Mouse (Mus musculus) lung, adult 18-20 months (tissue): Measurements from ENCODE around the gene Plac1.

Source experiments
- DNase-seq, 2 experiments: peaks; one replicate each; pipeline ENCODE4 v3.0.0; 2022; ENCODE audit warnings: mixed read lengths in 2 of 2

Plac1 gene

DNA sequence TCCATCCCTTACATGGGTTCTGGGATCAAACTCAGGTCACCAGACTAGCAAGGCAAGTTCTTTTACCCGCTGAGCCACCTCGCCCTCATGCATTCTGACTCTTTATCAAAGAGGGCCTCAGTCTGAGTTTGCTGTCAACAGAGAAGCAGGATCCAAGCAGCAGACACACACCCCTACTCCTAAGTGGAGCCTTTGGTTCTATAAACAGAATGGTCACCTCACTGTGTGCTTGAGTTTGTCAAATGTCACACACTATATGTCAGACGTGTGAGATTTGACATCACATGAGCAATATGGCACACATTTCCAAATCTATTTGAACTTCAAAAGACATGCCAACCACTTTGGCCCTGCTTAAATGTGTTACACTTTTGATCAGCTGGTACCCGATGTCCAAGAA, 42.2 kb downstream of the Plac1 start:
- DNase-seq, result no peak

DNA sequence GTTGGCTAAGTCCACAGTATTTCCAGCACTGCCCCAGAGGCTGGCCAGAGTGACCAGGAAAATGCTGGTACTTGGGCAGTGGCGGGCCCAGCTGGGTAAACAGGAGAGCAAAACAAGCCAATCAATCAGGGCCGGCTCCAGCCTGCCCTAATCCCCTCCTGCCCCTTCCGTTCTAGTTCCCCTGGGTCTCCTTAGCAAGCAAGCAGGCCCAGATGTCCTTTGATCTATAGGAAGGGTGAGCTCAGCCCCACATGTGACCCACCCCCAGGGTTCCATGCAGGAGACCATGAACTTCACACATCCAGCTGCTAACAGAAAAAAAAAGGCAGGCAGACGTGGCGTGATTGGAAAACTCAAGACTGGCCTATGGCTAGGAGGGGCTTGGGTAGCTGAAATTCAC, 43.5 kb downstream of the Plac1 start:
- DNase-seq, result no peak

DNA sequence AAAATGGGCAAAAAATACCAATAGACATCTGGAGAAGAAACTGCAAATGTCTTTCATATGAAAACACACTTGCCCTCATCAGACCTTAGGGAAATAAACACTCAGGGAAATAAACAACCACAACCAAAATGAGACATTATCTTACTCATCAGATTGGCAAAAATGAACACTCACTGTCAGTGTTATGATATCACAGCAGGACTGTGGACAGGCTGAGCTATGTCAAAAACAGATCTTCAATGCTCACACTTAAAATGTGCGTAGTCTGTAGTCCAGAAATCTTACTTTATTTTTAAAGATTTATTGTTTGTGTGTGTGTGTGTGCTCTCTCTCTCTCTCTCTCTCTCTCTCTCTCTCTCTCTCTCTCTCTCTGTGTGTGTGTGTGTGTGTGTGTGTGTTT, 51.2 kb downstream of the Plac1 start:
- no peak for DNase-seq

DNA sequence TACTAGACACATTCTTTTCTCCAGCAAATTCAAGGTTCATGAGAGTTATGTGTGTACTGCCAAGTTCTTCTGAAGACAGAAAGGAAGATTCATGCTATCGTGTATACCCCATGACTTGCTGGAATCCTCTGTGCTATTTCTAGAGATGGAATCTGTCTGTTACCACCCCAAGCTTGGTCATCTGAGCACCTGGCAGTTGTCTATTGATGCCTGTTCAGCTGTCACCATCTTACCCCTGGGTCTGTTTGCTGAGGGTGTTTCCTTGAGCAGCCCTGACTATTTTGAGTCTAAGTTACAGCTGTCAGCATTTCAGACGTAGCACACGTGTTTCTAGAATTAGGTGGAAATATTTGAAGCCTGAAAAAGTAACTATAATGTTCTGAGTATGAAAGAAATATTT, 60.1 kb downstream of the Plac1 start:
- no peak for DNase-seq

DNA sequence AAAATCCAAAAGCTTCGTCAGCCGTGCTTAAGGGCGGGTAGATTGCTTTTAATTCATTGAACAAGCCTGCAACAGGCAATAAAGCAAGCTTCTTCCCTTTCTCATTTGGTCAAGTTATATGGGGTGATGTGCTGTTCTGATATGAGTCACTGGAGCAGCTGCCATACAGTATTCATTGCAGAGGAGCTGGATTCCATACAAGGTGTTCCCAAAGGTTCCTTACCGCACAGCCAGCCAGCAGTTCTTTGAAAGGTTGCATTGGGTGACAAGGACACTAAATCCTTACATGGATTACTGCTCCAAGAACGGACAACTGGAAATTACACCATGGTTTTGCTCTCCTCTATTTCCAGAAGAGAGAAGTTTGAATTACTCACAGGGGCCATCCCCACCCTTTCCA, 63.6 kb downstream of the Plac1 start:
- no peak for DNase-seq

DNA sequence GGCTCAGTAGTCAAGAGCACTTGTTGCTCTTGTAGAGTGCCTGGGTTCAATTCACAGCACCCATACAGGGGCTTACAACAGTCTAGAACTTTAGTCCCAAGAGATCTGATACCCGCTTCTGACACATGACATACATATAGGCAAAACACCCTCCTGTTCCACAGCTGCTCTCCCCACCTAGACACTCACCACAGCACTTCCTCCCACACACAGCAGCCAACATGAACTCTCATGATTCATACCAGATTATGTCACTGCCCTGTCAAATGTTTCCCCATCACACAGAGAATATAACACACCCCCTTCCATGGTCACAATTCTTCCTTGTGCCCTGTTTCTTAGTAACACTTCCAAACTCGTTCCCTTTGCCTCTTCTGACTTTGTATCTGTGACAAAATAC, 71.3 kb downstream of the Plac1 start:
- no peak for DNase-seq

DNA sequence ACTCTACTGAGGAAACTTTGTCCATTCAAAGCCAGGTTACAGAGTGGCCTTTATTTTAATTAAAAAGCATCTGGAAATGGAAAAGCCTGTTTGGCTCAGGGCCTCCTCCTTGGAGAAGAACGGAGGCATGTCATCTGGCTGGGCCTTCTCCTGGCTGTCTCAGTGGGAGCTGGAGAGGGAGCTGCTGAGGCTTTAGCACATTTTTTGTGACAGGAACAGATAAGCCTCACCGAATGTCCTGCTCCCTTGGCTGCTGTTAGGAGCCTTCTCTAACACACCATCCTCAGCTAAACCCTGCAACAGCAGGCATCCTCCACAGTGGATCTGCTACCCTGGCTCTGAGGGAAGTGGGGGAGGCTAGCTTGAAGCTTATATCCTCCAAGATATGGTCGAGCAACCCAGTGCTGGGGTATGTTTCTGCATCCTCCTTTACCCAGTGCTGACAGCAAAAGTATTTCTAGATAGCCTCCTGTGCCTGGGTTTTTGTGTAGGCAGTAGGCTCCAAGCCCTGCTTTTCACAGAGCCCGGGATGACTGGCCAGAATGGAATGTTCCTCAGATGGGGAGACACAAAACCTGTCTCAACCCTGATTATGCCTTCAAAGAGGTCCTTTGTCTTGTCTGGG, 72.9 kb downstream of the Plac1 start:
- no peak for DNase-seq

DNA sequence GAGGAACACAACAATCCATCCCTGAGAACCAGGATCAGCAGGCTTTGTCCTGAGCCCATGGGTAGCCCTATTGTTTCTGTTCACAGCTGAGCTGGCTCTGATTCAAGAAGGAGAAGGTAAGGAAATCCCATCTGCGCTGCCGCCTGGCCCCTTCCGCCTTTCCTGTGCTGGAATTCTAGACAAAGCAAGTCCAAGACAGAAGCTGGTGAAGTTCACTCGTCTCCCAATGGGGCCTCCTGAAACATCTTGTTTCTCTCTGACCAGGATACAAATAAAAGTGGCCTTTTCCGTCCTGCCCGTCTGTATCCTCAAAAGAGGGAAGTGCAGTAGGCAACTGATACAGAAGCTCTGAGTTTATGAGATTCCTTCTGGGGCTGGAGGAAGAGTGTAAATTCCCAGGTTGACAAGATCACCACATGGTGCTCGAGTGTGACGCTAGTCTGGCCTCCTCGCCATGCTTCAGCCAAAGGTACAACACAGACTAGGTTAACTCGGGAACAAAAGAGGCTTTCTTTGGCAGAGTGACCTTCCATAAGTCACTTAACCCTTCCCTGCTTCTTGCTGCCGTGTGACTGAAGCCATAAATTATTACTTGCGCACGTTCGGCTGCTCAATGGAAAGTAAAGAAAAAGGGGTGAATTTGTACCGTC, 73.5 kb downstream of the Plac1 start:
- DNase-seq, result no peak

DNA sequence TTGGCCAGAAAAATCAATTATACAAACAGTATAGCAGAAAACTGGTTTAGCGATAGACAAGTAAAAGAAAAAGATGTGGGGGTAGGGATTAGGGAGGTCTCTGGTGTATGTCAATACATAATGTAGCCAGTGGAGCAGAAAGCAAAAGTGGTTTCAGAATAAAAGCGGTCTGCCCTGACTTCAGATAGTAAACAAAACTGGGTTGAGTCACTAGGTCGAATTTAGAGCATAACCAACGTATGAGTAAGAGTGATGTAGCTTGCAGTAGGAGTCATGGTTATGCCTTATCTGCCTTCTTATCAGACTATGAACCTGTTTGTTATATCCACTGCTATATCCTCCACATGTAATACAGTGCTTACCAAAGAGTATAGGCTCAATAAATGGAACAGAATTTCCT, 77.3 kb downstream of the Plac1 start:
- no peak for DNase-seq

DNA sequence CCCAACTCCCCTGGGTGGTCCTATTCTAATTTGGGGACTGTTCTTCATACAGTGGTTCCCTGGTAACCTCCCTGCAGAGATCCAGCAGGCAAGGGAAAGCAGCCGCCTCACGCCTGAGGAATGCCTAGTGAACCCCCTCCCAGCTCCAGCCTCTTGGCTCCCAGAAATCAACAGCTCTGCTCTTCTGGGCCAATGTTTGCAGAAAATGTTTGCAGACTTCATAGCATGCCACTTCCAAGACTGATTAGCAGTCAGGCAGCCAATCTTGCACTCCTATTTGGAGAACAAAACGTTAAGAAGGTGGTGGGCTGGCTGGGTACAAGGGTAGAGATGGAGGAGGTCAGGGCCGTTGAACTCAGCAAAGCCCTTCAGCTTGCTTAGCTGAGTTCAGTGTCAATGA, 78.3 kb downstream of the Plac1 start:
- peak; percentile 34 to 38 for DNase-seq

DNA sequence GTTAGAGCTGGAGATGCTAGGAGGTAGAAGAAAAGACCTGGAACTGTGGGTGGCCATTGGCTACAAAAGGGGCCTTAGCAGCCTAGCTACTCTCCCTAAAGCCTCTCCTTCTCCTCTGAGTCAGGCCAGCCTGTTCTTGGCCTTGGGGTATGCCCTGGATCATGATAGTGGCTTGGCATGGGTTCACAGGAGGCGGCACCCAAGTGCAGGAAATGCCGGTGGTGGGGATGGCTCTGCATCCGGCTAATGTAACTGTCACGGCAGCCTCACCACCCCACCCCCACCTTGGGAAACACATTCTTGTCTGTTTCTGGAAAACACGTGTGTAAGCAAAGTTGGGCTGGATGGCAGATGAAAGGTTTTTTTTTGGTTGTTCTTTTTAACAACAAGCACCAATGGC, 78.8 kb downstream of the Plac1 start:
- peak; percentile 32 to 53 for DNase-seq

DNA sequence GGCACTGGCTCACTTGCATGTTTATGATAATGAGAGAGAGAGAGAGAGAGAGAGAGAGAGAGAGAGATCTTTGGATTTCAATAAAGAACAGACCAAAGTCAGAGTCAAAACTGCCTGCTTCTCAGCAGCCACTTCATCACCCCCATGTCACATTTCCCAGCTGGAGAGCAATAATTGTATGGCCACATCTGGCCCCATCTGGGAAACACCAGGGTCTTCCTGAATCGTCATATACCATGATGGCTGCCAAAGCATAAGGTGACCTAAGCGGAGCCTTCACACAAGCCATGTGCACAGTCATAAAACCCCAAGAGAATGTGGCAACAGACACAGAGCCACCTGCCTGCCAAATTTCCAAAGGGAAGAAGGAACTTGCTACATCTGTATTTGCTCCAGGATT, 91.9 kb downstream of the Plac1 start:
- DNase-seq, result no peak

DNA sequence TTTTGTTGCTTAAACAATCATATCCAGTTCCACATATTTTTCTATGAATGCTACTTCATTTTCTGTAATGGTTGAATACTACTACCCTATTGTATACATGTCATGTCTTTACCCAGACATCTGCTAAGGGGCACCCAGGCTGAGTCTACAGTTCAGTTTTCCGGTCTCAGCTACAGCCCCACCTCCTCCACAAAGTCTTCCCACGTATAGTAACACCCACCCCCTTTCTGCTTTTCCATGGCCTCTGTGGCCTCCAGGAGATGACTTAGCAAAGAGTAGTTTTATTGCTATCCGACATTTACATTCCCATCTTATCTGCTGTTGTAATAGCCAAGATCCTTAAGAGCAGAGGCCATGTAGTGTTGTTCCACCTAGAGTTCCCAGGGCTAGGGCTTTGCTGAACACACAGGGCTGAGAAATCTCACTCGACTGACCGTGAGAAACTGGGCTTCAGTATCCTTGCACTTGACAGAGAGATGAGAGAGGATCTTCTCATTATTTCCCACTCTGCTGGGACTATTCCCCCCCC, 93.5 kb downstream of the Plac1 start:
- no peak for DNase-seq

DNA sequence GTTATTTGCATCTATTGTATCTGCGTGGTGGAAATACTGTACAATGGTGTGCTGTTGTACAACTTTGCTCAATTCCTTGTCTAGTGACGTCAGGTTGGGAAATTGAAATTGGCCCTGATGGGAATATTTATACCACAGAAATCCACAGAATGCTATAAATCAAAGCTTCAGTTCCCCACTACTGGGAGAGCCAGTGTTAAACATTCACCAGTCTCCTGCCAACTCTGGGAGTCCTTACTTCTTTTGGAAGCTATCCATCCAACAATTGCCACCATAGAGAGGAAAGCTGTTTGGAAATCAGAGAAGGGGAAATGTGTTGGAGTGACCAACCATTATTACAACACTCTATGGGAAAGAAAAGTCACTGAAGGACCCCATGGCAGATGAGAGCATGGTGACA, 100.3 kb downstream of the Plac1 start:
- no peak for DNase-seq

DNA sequence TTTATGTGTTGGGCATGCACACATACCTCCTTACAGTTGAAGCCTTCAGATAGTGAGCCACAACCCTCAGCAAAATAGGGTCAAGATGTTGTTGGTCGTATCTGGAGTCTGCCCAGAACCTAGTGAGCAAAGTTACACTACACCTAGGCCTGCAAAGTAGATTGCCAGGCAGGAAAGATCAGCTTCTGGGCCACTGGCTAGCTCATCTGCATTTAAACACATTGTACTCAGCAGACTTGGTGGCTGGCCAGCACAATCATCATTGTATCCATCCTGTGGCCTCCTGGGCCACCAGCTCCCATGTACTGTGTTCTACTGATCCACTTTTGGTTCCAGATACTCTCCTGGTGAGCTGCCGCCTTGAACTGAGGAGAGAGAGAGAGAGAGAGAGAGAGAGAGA, 102.8 kb downstream of the Plac1 start:
- DNase-seq, result no peak

DNA sequence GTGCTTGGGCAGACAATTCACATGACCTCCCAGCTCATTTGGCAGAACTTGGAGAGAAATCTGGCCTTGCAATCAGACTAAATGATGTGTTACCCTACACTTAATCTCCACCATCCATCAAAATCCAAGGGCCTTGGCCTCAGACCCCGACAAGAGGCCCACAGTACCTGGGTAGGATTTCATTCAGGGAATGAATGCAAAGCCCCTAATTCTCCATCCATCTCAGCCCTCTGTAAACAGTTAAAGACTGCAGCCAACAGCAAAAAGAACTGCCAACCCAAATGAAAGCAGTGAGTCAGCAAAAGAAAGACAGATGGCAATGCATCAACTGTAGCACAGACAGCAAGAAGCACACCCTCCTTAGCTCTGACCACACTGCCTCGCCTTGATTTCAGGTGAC, 110.4 kb downstream of the Plac1 start:
- no peak for DNase-seq

DNA sequence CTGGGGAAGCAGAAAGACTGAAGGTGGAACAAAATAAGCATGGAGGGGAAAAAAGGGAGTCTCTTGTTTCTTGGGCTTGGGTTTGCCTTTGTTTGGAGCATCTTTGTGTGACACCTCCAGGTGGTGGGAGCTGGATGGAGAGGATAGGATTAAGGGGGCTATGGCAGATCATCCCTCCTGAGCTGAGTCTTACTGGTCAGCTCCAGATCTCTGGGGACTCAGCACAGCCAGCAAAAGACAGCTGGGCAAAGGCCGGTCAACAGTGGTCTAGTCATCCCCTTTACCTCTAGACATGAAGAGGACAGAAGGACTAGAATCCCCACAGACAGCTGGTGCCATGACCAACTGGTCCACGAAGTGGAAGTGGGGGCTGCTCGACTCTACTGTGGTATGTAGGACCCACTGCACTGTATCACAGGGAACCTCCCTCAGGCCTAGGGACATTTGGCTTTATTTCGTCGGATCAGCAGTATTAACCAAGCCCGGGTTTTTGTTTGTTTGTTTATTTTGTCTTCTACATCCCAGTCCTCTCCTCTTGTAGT, 113.3 kb downstream of the Plac1 start:
- no peak for DNase-seq

DNA sequence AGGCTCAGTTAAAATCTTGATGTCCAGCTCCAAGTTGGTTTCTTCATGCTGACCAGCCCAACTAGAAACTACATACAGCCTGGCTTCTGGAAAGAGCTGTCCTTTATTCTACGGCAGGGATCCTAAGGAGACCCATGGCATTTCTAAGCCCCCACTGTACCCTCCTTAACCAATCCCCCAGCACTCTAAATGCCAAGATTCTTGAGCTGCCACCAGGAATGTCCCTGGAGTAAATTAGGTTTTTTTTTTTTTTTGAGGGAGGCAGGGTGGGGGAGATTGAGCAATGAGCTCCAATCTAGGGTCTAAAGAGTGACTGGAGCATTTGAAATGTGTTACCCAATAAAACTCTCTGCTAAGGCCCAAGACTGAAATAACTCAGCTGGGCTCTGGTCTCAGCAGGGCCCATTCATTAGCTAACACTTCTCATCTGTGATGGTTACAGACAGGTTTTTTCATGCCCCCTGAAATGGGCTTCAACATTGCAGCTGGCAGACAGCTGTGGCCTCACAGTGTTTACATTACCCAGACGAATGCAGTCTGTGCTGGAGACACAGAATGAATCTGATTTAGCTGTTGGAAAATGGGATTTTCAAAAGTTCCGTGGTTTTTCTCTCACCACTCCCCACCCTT, 114.0 kb downstream of the Plac1 start:
- peak in 1 of 2 experiments; percentile 7 for DNase-seq

DNA sequence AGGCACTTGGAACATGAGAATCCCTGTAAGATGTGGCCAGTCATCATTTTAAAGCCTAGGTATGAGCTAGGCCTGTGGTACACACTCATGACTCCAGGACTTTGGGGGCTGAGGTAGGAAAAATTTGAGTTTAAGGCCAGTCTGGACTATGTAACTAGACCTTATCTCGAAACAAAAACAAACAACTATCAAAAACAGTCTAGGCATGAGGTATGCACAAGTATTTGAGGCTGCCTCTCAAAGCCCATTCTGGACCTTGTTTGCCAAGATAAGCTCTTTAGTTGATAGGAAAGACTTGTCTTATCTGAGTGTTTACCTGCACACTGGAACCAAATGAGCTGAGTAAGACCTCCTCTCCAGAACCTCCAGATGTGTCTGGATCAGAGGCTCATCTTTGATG, 116.3 kb downstream of the Plac1 start:
- no peak for DNase-seq

DNA sequence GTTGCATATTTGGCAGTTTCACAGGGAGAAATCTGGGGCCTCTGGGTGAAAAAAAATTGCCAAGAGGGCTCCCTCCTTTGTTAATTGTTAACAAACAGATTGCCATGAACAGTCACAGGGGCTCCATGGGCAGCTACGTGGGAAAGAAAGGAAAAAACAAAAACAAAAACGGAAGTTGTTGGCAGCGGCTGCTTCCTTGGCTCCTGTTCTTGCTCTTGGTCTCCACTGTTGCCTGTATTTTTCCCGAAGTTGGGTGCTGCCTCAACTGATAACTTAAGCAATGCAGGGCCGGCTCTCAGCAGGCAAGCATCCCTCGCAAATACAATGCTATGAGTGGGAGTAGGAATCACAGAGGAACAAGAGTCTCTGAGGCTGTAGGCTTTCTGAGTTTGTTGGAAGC, 121.3 kb downstream of the Plac1 start:
- DNase-seq, result no peak

DNA sequence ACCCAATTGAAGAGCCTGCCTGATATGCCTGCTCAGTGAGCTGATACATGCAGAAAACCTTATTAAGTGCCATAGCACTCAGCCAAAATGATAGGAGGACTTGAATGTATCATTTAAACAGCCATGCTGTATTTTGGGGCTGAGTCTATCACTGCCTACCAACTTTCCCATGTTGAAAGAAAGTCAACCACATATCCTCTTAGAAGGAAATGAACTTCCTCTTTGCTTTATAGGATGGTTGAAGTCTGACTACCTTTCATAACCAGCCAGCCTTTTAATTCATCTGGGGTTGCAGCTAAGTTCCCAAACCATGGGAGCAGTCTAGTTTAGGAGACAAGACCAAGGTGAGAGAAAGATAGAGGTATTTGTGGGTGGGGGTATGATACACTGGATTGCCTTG, 121.9 kb downstream of the Plac1 start:
- DNase-seq, result no peak

DNA sequence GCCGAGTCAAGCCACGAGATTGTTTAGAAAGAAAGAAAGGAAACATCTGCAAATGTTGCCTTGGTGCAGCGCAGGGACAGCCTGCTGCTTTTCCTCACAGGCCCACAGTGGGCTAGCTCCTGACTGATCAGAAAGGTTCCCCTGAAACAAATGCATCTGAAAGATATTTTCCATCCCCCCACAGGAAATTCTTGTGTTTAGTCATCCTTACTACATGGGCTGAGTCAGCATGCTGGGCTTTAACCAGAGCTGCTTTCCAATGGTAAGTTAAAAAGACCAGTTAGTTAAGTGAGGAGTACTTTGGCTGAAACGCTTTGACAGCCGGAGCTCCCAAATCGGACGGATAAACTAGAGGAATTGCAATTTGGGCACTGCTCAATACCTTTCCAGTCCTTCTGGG, 124.9 kb downstream of the Plac1 start:
- no peak for DNase-seq

DNA sequence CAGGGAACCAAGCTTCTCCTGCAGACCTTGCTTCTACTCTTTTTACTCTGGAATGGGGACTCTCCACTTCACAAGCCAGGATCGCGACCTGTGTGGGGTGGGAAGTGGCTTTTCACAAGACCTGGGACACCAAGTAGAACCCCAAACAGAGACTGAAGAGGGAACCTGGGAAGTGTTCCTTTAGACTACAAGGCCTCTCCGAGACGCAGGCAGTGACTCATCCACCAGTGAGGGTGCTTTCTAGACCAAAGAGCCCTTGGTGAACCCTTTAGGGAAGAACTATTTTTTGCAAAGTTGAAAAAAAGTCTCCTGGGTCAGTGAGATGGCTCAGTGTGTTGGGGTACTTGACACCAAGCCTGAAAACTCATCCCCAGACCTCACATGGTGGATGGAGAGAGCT, 129.8 kb downstream of the Plac1 start:
- no peak for DNase-seq

DNA sequence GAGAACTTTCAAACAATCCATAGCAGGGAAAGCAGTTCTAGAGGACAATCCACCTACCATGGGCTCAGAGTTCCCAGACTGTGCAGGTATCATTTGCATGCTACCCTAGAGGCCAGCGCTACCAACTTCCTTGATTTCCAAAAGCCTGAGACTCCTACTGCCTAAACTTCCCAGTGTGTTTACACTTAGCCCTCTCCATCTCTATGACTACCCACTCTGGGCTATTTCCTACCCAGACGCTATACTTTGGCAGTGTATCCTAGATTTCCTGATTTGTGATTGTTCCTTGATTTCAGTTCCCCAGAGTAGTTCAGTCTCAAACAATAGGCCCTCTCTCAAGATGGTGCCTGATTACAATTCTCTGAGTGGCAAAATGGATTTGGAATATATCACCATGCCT, 132.8 kb downstream of the Plac1 start:
- DNase-seq, result no peak
